10 mouse cellular contexts compared by ENCODE assay signal in the genomic region with DNA sequence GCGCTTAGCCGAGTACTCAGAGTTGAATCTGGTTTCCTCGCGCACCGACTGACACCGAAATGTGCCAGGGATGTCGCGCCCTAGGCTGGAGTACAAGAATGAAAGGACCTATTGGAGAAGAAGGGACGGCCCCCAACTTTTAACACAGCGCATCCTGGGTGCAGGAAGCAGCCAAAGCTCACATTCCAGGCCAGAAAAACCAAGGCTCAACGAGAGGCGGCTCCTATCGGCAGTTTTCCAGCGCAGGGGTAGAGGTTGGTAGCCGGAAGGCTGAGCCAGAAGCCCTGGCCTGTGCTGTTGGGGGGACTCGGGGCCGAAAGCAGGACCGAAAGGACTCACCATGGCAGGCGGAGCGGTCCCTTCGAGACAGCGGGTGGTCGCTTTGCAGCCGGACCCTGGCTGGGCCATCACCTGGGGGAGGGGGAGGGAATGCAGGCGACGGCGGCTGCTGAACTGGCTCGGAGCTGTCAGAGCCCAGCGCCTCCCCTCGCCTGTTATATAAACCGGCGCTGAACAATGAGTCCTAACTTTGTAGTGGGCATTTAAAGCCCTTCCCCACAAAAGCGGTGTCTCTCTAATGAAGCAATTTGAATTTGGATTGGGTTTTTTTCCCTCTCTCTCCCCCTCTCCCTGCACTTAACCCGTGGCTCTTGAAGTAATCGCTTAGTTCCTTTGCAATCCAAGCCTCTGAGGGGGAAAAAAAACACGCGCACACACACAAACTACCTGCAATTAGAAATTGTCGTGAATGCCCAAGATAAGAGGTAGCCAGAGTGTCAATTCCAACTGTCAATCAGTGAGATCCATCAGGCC. TPM values are rescaled to one million over a fixed set of nuclear protein-coding genes. Genes with fewer than 3 reads are reported as not detected.
DNase-seq lines count a peak whose midpoint lies in the region; ATAC-seq and TF ChIP-seq lines count a peak whose summit lies in the region.
"Had no signal": no experiment of that assay in that cellular context is flagged by ENCODE, and none has a peak within 500 bp of the region (broad histone marks: within the 10 kb centered on the region; RNA-seq: fewer than 3 reads in every experiment).

No protein-coding gene starts in this region.

- peak overlapping the region; percentile 78 for H3K4me3 ChIP-seq in gastrocnemius, adult 2 months
- H3K4me3 ChIP-seq in forebrain, embryonic 15.5 days = peak overlapping the region; percentile 43
- peak overlapping the region; percentile 17 for H3K4me3 ChIP-seq in limb, embryonic 11.5 days (ENCODE audit: low read depth, low read length)
- H3K4me3 ChIP-seq in neural tube, embryonic 12.5 days = peak overlapping the region; percentile 22

- no peaks in the 10 kb centered on the region for H3K9me3 ChIP-seq in forebrain, embryonic 15.5 days
- no peaks in the 10 kb centered on the region for H3K9me3 ChIP-seq in limb, embryonic 11.5 days (ENCODE audit: control insufficient read depth, low read length)
- H3K9me3 ChIP-seq in neural tube, embryonic 12.5 days = no peaks in the 10 kb centered on the region
- H3K9me3 ChIP-seq: G1E had no signal

- peak overlapping the region; percentile 52 for H3K4me2 ChIP-seq in forebrain, embryonic 15.5 days (replicated peaks)
- H3K4me2 ChIP-seq in limb, embryonic 11.5 days (ENCODE audit: low read depth, severe bottlenecking) = peak overlapping the region; percentile 33
- peak overlapping the region; percentile 59 for H3K4me2 ChIP-seq in neural tube, embryonic 12.5 days (replicated peaks)

- DNase-seq in gastrocnemius, adult 2 months = no peak
- DNase-seq in gastrocnemius, adult 8-10 months (ENCODE audit: low spot score in 2 of 2) = no peak
- peak; percentile 46 for DNase-seq in Muller cell, postnatal 12 days (ENCODE audit: inconsistent ontology term)
- DNase-seq in limb, embryonic 11.5 days (ENCODE audit: low spot score) = peak; percentile 69
- no peak for DNase-seq in ovary, adult 18-20 months (ENCODE audit: low spot score)
- no peak for DNase-seq in adipocyte (ENCODE audit: low spot score)

- peak; percentile 29; the same call in 1 of the 2 replicates for ATAC-seq in forebrain, embryonic 15.5 days (replicated peaks)
- no peak for ATAC-seq in limb, embryonic 11.5 days (ENCODE audit: insufficient number of reproducible peaks, low FRiP score, low TSS enrichment, low read depth)
- ATAC-seq in neural tube, embryonic 12.5 days (ENCODE audit: low FRiP score, low read depth) = no peak

- no peaks in the 10 kb centered on the region for H3K36me3 ChIP-seq in forebrain, embryonic 15.5 days
- no peaks in the 10 kb centered on the region for H3K36me3 ChIP-seq in limb, embryonic 11.5 days (ENCODE audit: control insufficient read depth, insufficient read depth, low read length)
- H3K36me3 ChIP-seq in neural tube, embryonic 12.5 days = no peaks in the 10 kb centered on the region
- H3K36me3 ChIP-seq: G1E had no signal

- peak overlapping the region; percentile 48 for H3K27ac ChIP-seq in gastrocnemius, adult 2 months
- H3K27ac ChIP-seq in forebrain, embryonic 15.5 days (replicated peaks) = peak overlapping the region; percentile 90
- no peak overlapping the region for H3K27ac ChIP-seq in limb, embryonic 11.5 days (replicated peaks; ENCODE audit: low read depth, low read length)
- no peak overlapping the region for H3K27ac ChIP-seq in neural tube, embryonic 12.5 days

- intact Hi-C loops in gastrocnemius, adult 2 months (cut with DNase I) = no loop called here

- H3K27me3 ChIP-seq in forebrain, embryonic 15.5 days = peaks cover 87% of the 10 kb centered on the region
- peaks cover 90% of the 10 kb centered on the region for H3K27me3 ChIP-seq in limb, embryonic 11.5 days (ENCODE audit: control insufficient read depth, insufficient read depth, low read length)
- H3K27me3 ChIP-seq in neural tube, embryonic 12.5 days (replicated peaks) = peaks cover 99% of the 10 kb centered on the region

- peak overlapping the region; percentile 52 for H3K9ac ChIP-seq in forebrain, embryonic 15.5 days (replicated peaks)
- H3K9ac ChIP-seq in limb, embryonic 11.5 days (ENCODE audit: low read length) = no peak overlapping the region
- no peak overlapping the region for H3K9ac ChIP-seq in neural tube, embryonic 12.5 days

- TF ChIP-seq CTCF in gastrocnemius, adult 2 months (IDR thresholded peaks at IDR 0.05) = no peak

- under 1% methylated on average over 38 of the region's 38 CpGs for WGBS in forebrain, embryonic 15.5 days
- WGBS in limb, embryonic 11.5 days = under 1% methylated on average over 38 of the region's 38 CpGs
- under 1% methylated on average over 38 of the region's 38 CpGs for WGBS in neural tube, embryonic 12.5 days

- peaks cover 33% of the 10 kb centered on the region for H3K4me1 ChIP-seq in forebrain, embryonic 15.5 days
- H3K4me1 ChIP-seq in limb, embryonic 11.5 days (ENCODE audit: control insufficient read depth, insufficient read depth, low read length) = peaks cover 25% of the 10 kb centered on the region
- peaks cover 37% of the 10 kb centered on the region for H3K4me1 ChIP-seq in neural tube, embryonic 12.5 days

RNA-seq across cellular contexts. Expression of a gene that starts 1.4 kb away (rescaled TPM):
- total RNA-seq in gastrocnemius, adult 2 months (2021) = 1 to 10 TPM; 1.6 to 2.6 TPM
- 1 to 10 TPM; 1.2 to 1.5 (median 1.4) TPM for total RNA-seq in gastrocnemius, adult 8-10 months (2022)
- polyA plus RNA-seq in forebrain, embryonic 15.5 days (2015; fragmentation: Nextera tagmentation; extraction: Ambion mirVana) = 36.3 and 36.8 TPM in 2 replicates
- polyA plus RNA-seq in limb, embryonic 11.5 days (2014; fragmentation: Nextera tagmentation; extraction: Ambion mirVana) = 0.62 and 0.83 TPM in 2 replicates
- polyA plus RNA-seq in neural tube, embryonic 12.5 days (2016; fragmentation: Nextera tagmentation; extraction: Ambion mirVana) = 1.2 and 1.4 TPM in 2 replicates
- polyA plus RNA-seq: G1E had no signal

RNA-seq across cellular contexts. Expression of a gene that starts 32.4 kb away (rescaled TPM):
- total RNA-seq in gastrocnemius, adult 2 months (2021) = 10 to 100 TPM; 15.8 to 16.7 TPM
- total RNA-seq in gastrocnemius, adult 8-10 months (2022) = 10 to 100 TPM; 16.5 to 19.6 (median 17.5) TPM
- polyA plus RNA-seq in forebrain, embryonic 15.5 days (2015; fragmentation: Nextera tagmentation; extraction: Ambion mirVana) = 21.4 and 24.1 TPM in 2 replicates
- polyA plus RNA-seq in limb, embryonic 11.5 days (2014; fragmentation: Nextera tagmentation; extraction: Ambion mirVana) = 26.5 and 31.1 TPM in 2 replicates
- 23.1 and 23.8 TPM in 2 replicates for polyA plus RNA-seq in neural tube, embryonic 12.5 days (2016; fragmentation: Nextera tagmentation; extraction: Ambion mirVana)

RNA-seq across cellular contexts. Expression of a gene that starts 32.8 kb away (rescaled TPM):
- total RNA-seq in gastrocnemius, adult 2 months (2021) = 10 to 100 TPM; 31.9 to 33.5 TPM
- 10 to 100 TPM; 29.7 to 36.4 (median 32.2) TPM for total RNA-seq in gastrocnemius, adult 8-10 months (2022)
- polyA plus RNA-seq in forebrain, embryonic 15.5 days (2015; fragmentation: Nextera tagmentation; extraction: Ambion mirVana) = 149 and 164 TPM in 2 replicates
- polyA plus RNA-seq in limb, embryonic 11.5 days (2014; fragmentation: Nextera tagmentation; extraction: Ambion mirVana) = 88.5 and 92.6 TPM in 2 replicates
- 127 and 128 TPM in 2 replicates for polyA plus RNA-seq in neural tube, embryonic 12.5 days (2016; fragmentation: Nextera tagmentation; extraction: Ambion mirVana)

RNA-seq across cellular contexts. Expression of a gene that starts 54.5 kb away (rescaled TPM):
- total RNA-seq in gastrocnemius, adult 2 months (2021) = not detected
- not detected for total RNA-seq in gastrocnemius, adult 8-10 months (2022)
- polyA plus RNA-seq in forebrain, embryonic 15.5 days (2015; fragmentation: Nextera tagmentation; extraction: Ambion mirVana) = 1.7 and 2.5 TPM in 2 replicates
- polyA plus RNA-seq in limb, embryonic 11.5 days (2014; fragmentation: Nextera tagmentation; extraction: Ambion mirVana) = not detected in 2 replicates
- polyA plus RNA-seq in neural tube, embryonic 12.5 days (2016; fragmentation: Nextera tagmentation; extraction: Ambion mirVana) = 0.48 and 0.50 TPM in 2 replicates
- total RNA-seq: heart, postnatal 14 days had no signal
- polyA plus RNA-seq: G1E had no signal

RNA-seq across cellular contexts. Expression of a gene that starts 54.6 kb away (rescaled TPM):
- total RNA-seq in gastrocnemius, adult 2 months (2021) = 100 to 1,000 TPM; 298 to 413 TPM
- 100 to 1,000 TPM; 299 to 345 (median 329) TPM for total RNA-seq in gastrocnemius, adult 8-10 months (2022)
- polyA plus RNA-seq in forebrain, embryonic 15.5 days (2015; fragmentation: Nextera tagmentation; extraction: Ambion mirVana) = 259 and 263 TPM in 2 replicates
- polyA plus RNA-seq in limb, embryonic 11.5 days (2014; fragmentation: Nextera tagmentation; extraction: Ambion mirVana) = 195 and 196 TPM in 2 replicates
- polyA plus RNA-seq in neural tube, embryonic 12.5 days (2016; fragmentation: Nextera tagmentation; extraction: Ambion mirVana) = 202 and 212 TPM in 2 replicates

Comparison
In these comparisons a context has a peak if more than half of its experiments do, and no peak if none do; other contexts are left out.
1. DNase-seq: peak in Muller cell, postnatal 12 days (single experiment) and limb, embryonic 11.5 days (single experiment); none in gastrocnemius, adult 2 months (single experiment), gastrocnemius, adult 8-10 months (0 of 2), ovary, adult 18-20 months (single experiment) and adipocyte (single experiment).
2. H3K27ac ChIP-seq: peak in gastrocnemius, adult 2 months (single experiment) and forebrain, embryonic 15.5 days (single experiment); none in limb, embryonic 11.5 days (single experiment) and neural tube, embryonic 12.5 days (single experiment).
3. H3K4me3 ChIP-seq: peak in every context shown above with its lines; median percentile 78 in gastrocnemius, adult 2 months; 43 in forebrain, embryonic 15.5 days; 22 in neural tube, embryonic 12.5 days; 17 in limb, embryonic 11.5 days.
4. RNA of a gene that starts 1.4 kb away (polyA plus RNA-seq): 36.3 to 36.8 TPM in forebrain, embryonic 15.5 days; 1.2 to 1.4 TPM in neural tube, embryonic 12.5 days and 0.62 to 0.83 TPM in limb, embryonic 11.5 days; every median in the first group is over 10 times any median in the second.
5. Peak in every context shown above with its lines, with median percentiles within 50 percentile points of each other: H3K4me2 ChIP-seq.